Mouse (Mus musculus) ES-Bruce4 (cell line): ENCODE measurements around the gene Heatr5a. TPM values are rescaled to one million over a fixed set of nuclear protein-coding genes. Genes with fewer than 3 reads are reported as not detected.

Source experiments
- H3K27ac ChIP-seq: 2 replicates; pipeline ENCODE4 v1.5.1; 2012; ENCODE audit warnings: low read length, inconsistent platforms; ENCODE audit not compliant: insufficient read depth
- H3K27me3 ChIP-seq: 2 replicates; pipeline ENCODE4 v1.6.1; 2012; ENCODE audit warnings: mild to moderate bottlenecking, low read length, inconsistent platforms; ENCODE audit not compliant: control insufficient read depth, poor library complexity, insufficient read depth, severe bottlenecking
- H3K36me3 ChIP-seq: 2 replicates; pipeline ENCODE4 v1.6.1; 2012; ENCODE audit warnings: inconsistent platforms, mild to moderate bottlenecking, low read length, moderate library complexity; ENCODE audit not compliant: control insufficient read depth, poor library complexity, insufficient read depth, severe bottlenecking
- H3K4me1 ChIP-seq: one replicate; pipeline ENCODE4 v1.8.1; 2011; ENCODE audit warnings: low read length; ENCODE audit not compliant: control insufficient read depth, insufficient read depth
- H3K4me3 ChIP-seq: 2 replicates; pipeline ENCODE4 v1.5.1; 2011; ENCODE audit warnings: low read depth, mild to moderate bottlenecking, low read length
- H3K9ac ChIP-seq: 2 replicates; pipeline ENCODE4 v1.6.1; 2012; ENCODE audit warnings: low read depth, mild to moderate bottlenecking, inconsistent platforms; ENCODE audit not compliant: poor library complexity, severe bottlenecking
- H3K9me3 ChIP-seq: replicated peaks from 2 replicates; pipeline ENCODE4 v1.6.1; 2012; ENCODE audit warnings: mild to moderate bottlenecking, low read length, inconsistent platforms; ENCODE audit not compliant: control insufficient read depth, poor library complexity, insufficient read depth, severe bottlenecking
- CTCF ChIP-seq: IDR thresholded peaks from one replicate; pipeline ENCODE4 v1.8.1; 2011; ENCODE audit warnings: low read depth, low read length
- EP300 ChIP-seq: IDR thresholded peaks from 2 replicates; pipeline ENCODE4 v1.6.1; 2011; ENCODE audit warnings: low read depth, low read length; ENCODE audit not compliant: insufficient read depth
- POLR2A ChIP-seq: IDR thresholded peaks from one replicate; pipeline ENCODE4 v1.8.1; 2011; ENCODE audit warnings: low read length; ENCODE audit not compliant: insufficient read depth
- polyA plus RNA-seq: library from polyadenylated mRNA; stranded (reverse); fragments of >200 nt; gene quantifications from 2 replicates; pipeline ENCODE4 v1.2.4, GENCODE M21; 2011; ENCODE audit warnings: low read depth; ENCODE audit not compliant: missing spikeins, insufficient read depth, insufficient read length

The Heatr5a gene
- polyA plus RNA-seq, 1 experiment = 36.3 TPM

DNA sequence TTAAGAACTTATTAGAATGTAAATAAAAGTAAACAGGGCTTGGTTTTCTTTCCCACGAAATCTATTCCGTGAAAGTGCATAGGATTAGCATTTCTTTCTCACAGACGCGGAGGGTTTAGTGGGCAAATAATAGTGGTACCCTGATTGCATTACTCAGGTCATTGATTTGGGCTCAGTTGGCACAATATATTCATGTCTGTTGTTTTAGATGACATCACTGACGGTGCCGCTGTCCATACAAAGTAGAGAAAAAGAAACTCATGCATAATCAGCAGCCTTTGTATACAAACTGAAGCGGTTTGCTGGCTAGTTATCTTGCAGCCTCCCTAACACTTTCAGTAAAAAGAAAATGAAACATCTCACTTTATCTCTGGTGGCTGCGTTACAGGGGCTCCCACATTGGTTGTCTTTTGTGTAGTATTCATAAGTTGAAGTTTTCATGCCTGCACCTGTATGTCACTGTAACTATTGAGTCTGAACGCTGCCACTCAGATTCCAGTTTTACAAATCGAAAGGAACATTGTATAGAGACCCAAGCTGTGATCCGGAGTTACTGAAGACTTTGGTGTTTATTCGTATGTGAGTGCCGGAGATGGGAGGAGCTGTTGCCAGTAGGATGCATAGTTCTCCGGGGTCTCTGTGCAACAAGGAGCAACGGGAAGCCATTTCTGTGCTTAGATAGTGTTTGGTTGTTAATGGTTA, 39.0 kb upstream of the Heatr5a start:
- Histone ChIP-seq H3K27me3 (no peaks in the 10 kb centered on the region), H3K27ac (no peak overlapping the region), H3K4me3 (no peak overlapping the region), H3K4me1 (no peaks in the 10 kb centered on the region), H3K36me3 (no peaks in the 10 kb centered on the region), H3K9ac (no peak overlapping the region), H3K9me3 (no peaks in the 10 kb centered on the region; the same call in 1 of the 2 replicates)
- TF ChIP-seq EP300 = no peak
- TF ChIP-seq CTCF = no peak
- TF ChIP-seq POLR2A = no peak

DNA sequence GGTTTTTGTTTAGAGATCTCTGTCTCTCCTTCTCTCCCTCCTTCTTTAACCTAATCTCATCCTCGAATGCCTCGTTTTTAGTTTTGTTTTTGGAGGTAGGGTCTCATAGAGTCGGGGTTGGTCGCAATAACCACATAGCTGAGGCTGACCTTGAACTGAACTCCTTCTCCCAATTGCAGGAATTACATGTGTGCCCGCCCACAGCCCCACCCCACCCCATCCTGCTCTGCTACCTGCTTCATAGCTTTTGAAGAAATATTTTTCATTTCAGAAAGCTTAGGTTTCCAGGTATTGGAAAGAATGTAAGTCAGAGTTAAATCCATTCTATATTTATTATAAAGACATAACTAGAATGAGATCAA, 35.5 kb upstream of the Heatr5a start:
- no peak overlapping the region for H3K4me3 ChIP-seq
- H3K27me3 ChIP-seq = no peaks in the 10 kb centered on the region
- peaks cover 6% of the 10 kb centered on the region; the same call in 1 of the 2 replicates for H3K36me3 ChIP-seq
- no peak overlapping the region for H3K9ac ChIP-seq
- H3K9me3 ChIP-seq = no peaks in the 10 kb centered on the region; the same call in 1 of the 2 replicates
- no peaks in the 10 kb centered on the region for H3K4me1 ChIP-seq
- H3K27ac ChIP-seq = no peak overlapping the region
- TF ChIP-seq CTCF (no peak), EP300 (no peak), POLR2A (no peak)

GRCm38 (mm10) chr12:52005877-52006632, 34.9 kb upstream of the Heatr5a start, which contains the start of gene Dtd2:
TSS of gene Dtd2 (minus strand) at chr12:52006501.
- H3K9me3 ChIP-seq = no peaks in the 10 kb centered on the region; the same call in 1 of the 2 replicates
- H3K9ac ChIP-seq = peak within 1 kb of the TSS; percentile 87
- peaks cover 6% of the 10 kb centered on the region; the same call in 1 of the 2 replicates for H3K36me3 ChIP-seq
- H3K27ac ChIP-seq = no peak within 1 kb of the TSS
- TF ChIP-seq POLR2A (peak; percentile 99), CTCF (no peak), EP300 (0 out of 2 replicates have a peak, but pooled peaks have one; percentile 19)
- H3K27me3 ChIP-seq = no peaks in the 10 kb centered on the region
- peak within 1 kb of the TSS; percentile 75 for H3K4me3 ChIP-seq
- no peaks in the 10 kb centered on the region for H3K4me1 ChIP-seq

- Histone ChIP-seq H3K36me3 (peaks cover 20% of the 10 kb centered on the region), H3K9me3 (no peaks in the 10 kb centered on the region; the same call in 1 of the 2 replicates), H3K9ac (no peak overlapping the region), H3K4me1 (no peaks in the 10 kb centered on the region), H3K4me3 (no peak overlapping the region), H3K27ac (no peak overlapping the region), H3K27me3 (no peaks in the 10 kb centered on the region)
- TF ChIP-seq POLR2A (no peak), EP300 (no peak), CTCF (no peak)
Measured at GRCm38 (mm10) chr12:52002746-52003145, 31.6 kb upstream of the Heatr5a start.

GRCm38 (mm10) chr12:52001544-52001943, 30.4 kb upstream of the Heatr5a start:
- Histone ChIP-seq H3K27me3 (no peaks in the 10 kb centered on the region), H3K4me1 (no peaks in the 10 kb centered on the region), H3K9ac (peak overlapping the region; percentile 44; the same call in 1 of the 2 replicates), H3K4me3 (no peak overlapping the region), H3K36me3 (peaks cover 28% of the 10 kb centered on the region), H3K9me3 (no peaks in the 10 kb centered on the region), H3K27ac (no peak overlapping the region)
- TF ChIP-seq EP300 (no peak), CTCF (peak; percentile 10)
